Mouse (Mus musculus): ENCODE measurements around the gene Hfe2. TPM values are rescaled to one million over a fixed set of nuclear protein-coding genes. Genes with fewer than 3 reads are reported as not detected.

Hfe2 gene
- polyA plus RNA-seq, 1 experiment from 2014 or later, result 0.10 TPM

GRCm38 (mm10) chr3:96499481-96500288, 25.3 kb upstream of the Hfe2 start:
- Histone ChIP-seq H3K27ac (replicated peaks) (peak overlapping the region; percentile 97), H3K4me1 (replicated peaks; ENCODE audit: control insufficient read depth, insufficient read depth) (no peaks in the 10 kb centered on the region), H3K27me3 (ENCODE audit: control insufficient read depth, insufficient read depth, low read length) (no peaks in the 10 kb centered on the region), H3K4me3 (ENCODE audit: low read depth, low read length) (peak overlapping the region; percentile 74), H3K4me2 (replicated peaks; ENCODE audit: low read depth) (peak overlapping the region; percentile 55), H3K36me3 (ENCODE audit: control insufficient read depth, insufficient read depth, low read length) (no peaks in the 10 kb centered on the region), H3K9me3 (ENCODE audit: control insufficient read depth, low read length) (no peaks in the 10 kb centered on the region), H3K9ac (ENCODE audit: low read length) (peak overlapping the region; percentile 80)
- peak; percentile 76 for DNase-seq (ENCODE audit: low spot score)
- ATAC-seq (ENCODE audit: low FRiP score, low TSS enrichment), result peak; percentile 50
- WGBS, result under 1% methylated on average over 36 of the region's 36 CpGs
- TF ChIP-seq CTCF (IDR thresholded peaks at IDR 0.05; ENCODE audit: low read depth), result no peak
- peak; percentile 48 for TF ChIP-seq EP300 (optimal IDR thresholded peaks at IDR 0.05)

GRCm38 (mm10) chr3:96500289-96500621, 24.7 kb upstream of the Hfe2 start:
- Histone ChIP-seq H3K9me3 (ENCODE audit: control insufficient read depth, low read length) (no peaks in the 10 kb centered on the region), H3K27me3 (ENCODE audit: control insufficient read depth, insufficient read depth, low read length) (no peaks in the 10 kb centered on the region), H3K4me3 (ENCODE audit: low read depth, low read length) (peak overlapping the region; percentile 74), H3K27ac (replicated peaks) (peak overlapping the region; percentile 97), H3K4me2 (replicated peaks; ENCODE audit: low read depth) (peak overlapping the region; percentile 62), H3K4me1 (replicated peaks; ENCODE audit: control insufficient read depth, insufficient read depth) (no peaks in the 10 kb centered on the region), H3K36me3 (ENCODE audit: control insufficient read depth, insufficient read depth, low read length) (no peaks in the 10 kb centered on the region), H3K9ac (ENCODE audit: low read length) (peak overlapping the region; percentile 80)
- TF ChIP-seq EP300 (optimal IDR thresholded peaks at IDR 0.05) (no peak), CTCF (IDR thresholded peaks at IDR 0.05; ENCODE audit: low read depth) (no peak)
- ATAC-seq (ENCODE audit: low FRiP score, low TSS enrichment) (peak; percentile 81), DNase-seq (ENCODE audit: low spot score) (peak; percentile 93)
- WGBS, result under 1% methylated on average over 17 of the region's 17 CpGs

- Histone ChIP-seq H3K4me1 (replicated peaks; ENCODE audit: control insufficient read depth, insufficient read depth) (no peaks in the 10 kb centered on the region), H3K36me3 (ENCODE audit: control insufficient read depth, insufficient read depth, low read length) (no peaks in the 10 kb centered on the region), H3K9ac (ENCODE audit: low read length) (peak overlapping the region; percentile 80), H3K4me2 (replicated peaks; ENCODE audit: low read depth) (peak overlapping the region; percentile 62), H3K4me3 (ENCODE audit: low read depth, low read length) (peak overlapping the region; percentile 74), H3K27ac (replicated peaks) (peak overlapping the region; percentile 97), H3K9me3 (ENCODE audit: control insufficient read depth, low read length) (no peaks in the 10 kb centered on the region), H3K27me3 (ENCODE audit: control insufficient read depth, insufficient read depth, low read length) (no peaks in the 10 kb centered on the region)
- ATAC-seq (ENCODE audit: low FRiP score, low TSS enrichment) (peak; percentile 66), DNase-seq (ENCODE audit: low spot score) (peak; percentile 77)
- no peak for TF ChIP-seq CTCF (IDR thresholded peaks at IDR 0.05; ENCODE audit: low read depth)
- TF ChIP-seq EP300 (optimal IDR thresholded peaks at IDR 0.05), result no peak
- WGBS, result under 1% methylated on average over 19 of the region's 19 CpGs
These were observed 24.2 kb upstream of the Hfe2 start for GRCm38 (mm10) chr3:96500691-96501265.

GRCm38 (mm10) chr3:96501391-96502115, 23.4 kb upstream of the Hfe2 start:
- Histone ChIP-seq H3K4me2 (replicated peaks; ENCODE audit: low read depth) (peak overlapping the region; percentile 81), H3K4me3 (ENCODE audit: low read depth, low read length) (peak overlapping the region; percentile 74), H3K27me3 (ENCODE audit: control insufficient read depth, insufficient read depth, low read length) (no peaks in the 10 kb centered on the region), H3K36me3 (ENCODE audit: control insufficient read depth, insufficient read depth, low read length) (no peaks in the 10 kb centered on the region), H3K27ac (replicated peaks) (peak overlapping the region; percentile 97), H3K9ac (ENCODE audit: low read length) (peak overlapping the region; percentile 23), H3K9me3 (ENCODE audit: control insufficient read depth, low read length) (no peaks in the 10 kb centered on the region), H3K4me1 (replicated peaks; ENCODE audit: control insufficient read depth, insufficient read depth) (no peaks in the 10 kb centered on the region)
- DNase-seq (ENCODE audit: low spot score) (peak; percentile 92), ATAC-seq (ENCODE audit: low FRiP score, low TSS enrichment) (peak; percentile 75)
- WGBS, result under 1% methylated on average over 32 of the region's 32 CpGs
- TF ChIP-seq EP300 (optimal IDR thresholded peaks at IDR 0.05), result peak; percentile 55
- TF ChIP-seq CTCF (IDR thresholded peaks at IDR 0.05; ENCODE audit: low read depth), result no peak

- Histone ChIP-seq H3K9me3 (ENCODE audit: control insufficient read depth, low read length) (no peaks in the 10 kb centered on the region), H3K9ac (ENCODE audit: low read length) (peak overlapping the region; percentile 55), H3K4me1 (replicated peaks; ENCODE audit: control insufficient read depth, insufficient read depth) (no peaks in the 10 kb centered on the region), H3K36me3 (ENCODE audit: control insufficient read depth, insufficient read depth, low read length) (no peaks in the 10 kb centered on the region), H3K4me2 (replicated peaks; ENCODE audit: low read depth) (peak overlapping the region; percentile 81), H3K27ac (replicated peaks) (peak overlapping the region; percentile 53), H3K4me3 (ENCODE audit: low read depth, low read length) (peak overlapping the region; percentile 74), H3K27me3 (ENCODE audit: control insufficient read depth, insufficient read depth, low read length) (no peaks in the 10 kb centered on the region)
- no peak for ATAC-seq (ENCODE audit: low FRiP score, low TSS enrichment)
- no peak for DNase-seq (ENCODE audit: low spot score)
- no peak for TF ChIP-seq EP300 (optimal IDR thresholded peaks at IDR 0.05)
- TF ChIP-seq CTCF (IDR thresholded peaks at IDR 0.05; ENCODE audit: low read depth), result no peak
- under 1% methylated on average over 19 of the region's 19 CpGs for WGBS
These were observed 22.5 kb upstream of the Hfe2 start for GRCm38 (mm10) chr3:96502181-96503082.
